Mouse (Mus musculus): ENCODE measurements around the gene Nck1.

DNA sequence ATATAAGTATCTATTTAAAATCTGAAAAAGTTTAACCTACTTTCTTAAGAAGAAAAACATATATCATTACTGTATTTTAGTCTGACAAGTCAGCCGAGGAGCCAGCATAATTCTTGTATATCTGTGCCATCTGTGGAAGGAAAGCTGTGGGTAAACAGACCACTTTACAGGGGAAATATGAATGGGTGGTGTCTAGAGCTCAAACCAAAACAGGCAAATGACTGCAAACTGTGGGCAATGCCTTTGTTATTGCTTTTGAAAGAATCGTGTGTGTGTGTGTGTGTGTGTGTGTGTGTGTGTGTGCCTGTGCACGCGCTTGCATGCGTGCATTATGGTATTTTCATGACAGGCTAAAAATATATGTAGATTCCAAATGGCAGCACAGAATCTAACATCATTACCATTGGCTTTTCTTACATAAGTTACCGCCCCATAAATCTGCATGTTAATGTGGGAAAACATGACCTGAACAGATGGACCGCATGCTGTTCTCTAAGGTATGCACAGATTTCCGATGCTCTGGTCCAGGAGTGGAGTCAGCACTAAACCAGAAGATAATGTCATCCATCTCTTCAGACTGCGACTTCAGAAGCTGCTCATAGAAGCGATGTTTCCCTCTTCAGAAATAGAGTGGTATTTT, 14.4 kb upstream of the Nck1 start:
- TF ChIP-seq CTCF (conservative IDR thresholded peaks at IDR 0.05; ENCODE audit: insufficient read depth, insufficient read length, low read depth, low read length) (no peak), POLR2A (IDR thresholded peaks at IDR 0.05; ENCODE audit: low read depth, low read length) (no peak)

Data from kidney, adult 2 months (tissue).